Mouse (Mus musculus) lung, adult 2 months (tissue): ENCODE data around the gene Acvr1b. TPM values are rescaled to one million over a fixed set of nuclear protein-coding genes. Genes with fewer than 3 reads are reported as not detected.

Experiments used
- DNase-seq: peaks from one replicate; pipeline ENCODE4 v3.0.0; 2022
- H3K4me1 ChIP-seq: fragments of 200-500 bp; 2 replicates; pipeline ENCODE4 v1.6.1; 2011; ENCODE audit warnings: low read length; ENCODE audit not compliant: control insufficient read depth, insufficient read depth
- H3K4me3 ChIP-seq: fragments of 200-500 bp; replicated peaks from 2 replicates; pipeline ENCODE3; 2011; ENCODE audit warnings: low read depth, mild to moderate bottlenecking, control low read depth, low read length; ENCODE audit errors: extremely low read depth
- CTCF ChIP-seq: fragments of 200-500 bp; IDR thresholded peaks from 2 replicates; pipeline ENCODE4 v1.5.1; 2011; ENCODE audit warnings: mild to moderate bottlenecking, low read length, control low read depth; ENCODE audit not compliant: insufficient read depth
- POLR2A ChIP-seq: fragments of 200-500 bp; IDR thresholded peaks from 2 replicates; pipeline ENCODE4 v1.6.1; 2011; ENCODE audit warnings: low read depth, mild to moderate bottlenecking, control low read depth, low read length, borderline replicate concordance; ENCODE audit errors: extremely low read depth
- WGBS: fragments of 180-500 bp; shearing (Covaris S2); methylation state at CpG from one replicate; pipeline ENCODE4 v1.1.7; 2018; 5-methylcytosine and 5-hydroxymethylcytosine counted together
- polyA plus RNA-seq: library from polyadenylated mRNA; depleted of rRNA; stranded (reverse); fragments of >200 nt; gene quantifications from 2 replicates; pipeline ENCODE4 v1.2.3, GENCODE M21; 2012

The Acvr1b gene
- polyA plus RNA-seq, 1 experiment, result 57.2 TPM

- Histone ChIP-seq H3K4me3 (peak overlapping the region; percentile 2), H3K4me1 (peaks cover 49% of the 10 kb centered on the region)
- TF ChIP-seq CTCF (no peak), POLR2A (no peak)
- DNase-seq, result no peak
- 40% methylated on average over 15 of the region's 15 CpGs for WGBS
These were observed 6.7 kb downstream of the Acvr1b start for GRCm38 (mm10) chr15:101180363-101181105.

DNA sequence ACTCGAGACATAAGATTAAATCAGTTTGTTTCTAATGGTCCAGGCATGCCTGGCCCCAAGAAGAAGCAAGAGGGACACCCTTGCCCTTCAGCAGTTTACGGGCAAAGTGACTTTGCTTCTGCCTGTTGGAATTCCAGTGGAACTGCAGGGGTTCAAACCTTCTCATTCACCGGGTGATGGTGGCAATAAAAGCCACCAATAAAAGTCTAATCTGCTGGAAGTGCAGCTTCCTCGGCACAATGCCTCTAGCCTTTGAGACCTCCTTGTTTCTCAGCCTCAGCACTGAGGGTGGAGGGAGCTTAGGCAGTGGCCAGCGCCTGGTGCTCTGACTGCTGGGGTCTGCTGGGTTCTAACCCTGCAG lies 7.2 kb downstream of the Acvr1b start:
- Histone ChIP-seq H3K4me3 (no peak overlapping the region), H3K4me1 (peaks cover 45% of the 10 kb centered on the region)
- DNase-seq, result no peak
- WGBS, result 44% methylated on average over 5 of the region's 5 CpGs
- TF ChIP-seq CTCF, result no peak
- TF ChIP-seq POLR2A, result no peak

- H3K4me1 ChIP-seq, result peaks cover 42% of the 10 kb centered on the region
These were observed 7.6 kb downstream of the Acvr1b start for GRCm38 (mm10) chr15:101181500-101181899.

DNA sequence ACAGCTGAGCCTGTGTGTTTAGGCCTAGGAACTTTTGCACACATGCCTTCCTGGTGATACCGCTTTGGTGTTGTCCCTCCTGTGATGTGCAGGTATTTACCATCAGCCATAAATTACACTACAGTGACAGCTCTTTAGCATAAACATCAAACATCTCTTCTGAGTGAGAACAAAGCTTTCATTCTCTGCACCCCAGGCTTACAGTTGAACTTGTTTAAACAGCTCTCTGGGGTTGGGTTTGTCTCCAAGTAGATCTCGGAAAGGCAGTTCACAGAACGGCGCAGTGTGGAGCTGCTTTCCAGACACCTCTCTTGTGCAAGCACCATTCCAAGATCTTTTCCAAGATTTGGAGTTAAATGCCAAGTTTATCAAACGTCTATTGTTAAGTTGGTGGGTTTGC lies 8.8 kb downstream of the Acvr1b start:
- TF ChIP-seq POLR2A, result no peak
- no peak for TF ChIP-seq CTCF
- H3K4me3 ChIP-seq, result no peak overlapping the region
- WGBS, result 25% methylated on average over 5 of the region's 5 CpGs
- DNase-seq, result no peak
- peaks cover 36% of the 10 kb centered on the region for H3K4me1 ChIP-seq

More at GRCm38 (mm10) chr15:101181500-101181899, 7.6 kb downstream of the Acvr1b start:
- TF ChIP-seq CTCF, result no peak
- no peak for TF ChIP-seq POLR2A
- 35% methylated on average over 4 of the region's 4 CpGs for WGBS
- no peak overlapping the region for H3K4me3 ChIP-seq
- no peak for DNase-seq

DNA sequence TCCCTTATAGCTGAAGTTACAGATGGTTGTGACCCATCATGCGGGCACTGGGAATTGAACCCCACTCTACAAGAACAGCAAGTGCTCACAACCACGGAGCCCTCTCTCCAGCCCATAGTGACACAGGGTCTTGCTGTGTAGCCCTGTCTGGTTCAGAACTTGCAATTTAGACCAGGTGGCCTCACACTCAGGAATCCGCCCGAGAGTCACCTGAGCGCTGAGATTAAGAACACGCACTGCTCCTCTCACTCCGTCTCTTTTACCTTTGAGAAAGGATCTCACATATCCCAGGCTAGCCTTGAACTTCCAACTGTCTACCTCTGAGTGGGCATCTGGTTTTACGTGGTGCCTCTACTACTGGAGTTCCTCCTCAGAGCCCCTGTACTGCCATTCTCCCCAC lies 10.4 kb downstream of the Acvr1b start:
- peaks cover 30% of the 10 kb centered on the region for H3K4me1 ChIP-seq
- TF ChIP-seq CTCF, result no peak
- no peak for TF ChIP-seq POLR2A
- H3K4me3 ChIP-seq, result no peak overlapping the region
- 92% methylated on average over 8 of the region's 8 CpGs for WGBS
- DNase-seq, result no peak

DNA sequence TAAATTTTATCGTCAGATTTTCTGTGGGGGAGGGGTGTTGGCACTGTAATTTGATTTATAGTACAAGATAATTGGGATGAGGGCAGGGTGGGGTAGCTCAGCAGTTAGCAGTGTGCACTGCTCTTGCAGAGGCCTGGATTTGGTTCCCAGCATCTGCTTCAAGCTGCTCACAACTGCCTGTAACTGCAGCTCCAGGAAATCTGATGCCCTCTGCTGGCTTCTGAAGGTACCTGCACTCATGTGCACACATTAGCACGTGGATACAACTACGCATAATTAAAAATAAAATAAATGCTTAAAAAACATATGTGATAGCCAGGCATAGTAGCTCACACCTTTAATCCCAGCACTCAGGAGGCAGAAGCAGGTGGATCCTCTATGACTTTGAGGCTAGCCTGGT lies 11.7 kb downstream of the Acvr1b start:
- DNase-seq, result no peak
- H3K4me1 ChIP-seq, result peaks cover 31% of the 10 kb centered on the region
- H3K4me3 ChIP-seq, result no peak overlapping the region
- TF ChIP-seq POLR2A (no peak), CTCF (no peak)
- WGBS, result 97% methylated on average over 3 of the region's 3 CpGs

GRCm38 (mm10) chr15:101187907-101188306 lies 14.0 kb downstream of the Acvr1b start:
- no peak overlapping the region for H3K4me3 ChIP-seq
- 61% methylated on average over 5 of the region's 5 CpGs for WGBS
- no peak for DNase-seq
- no peak for TF ChIP-seq CTCF
- no peak for TF ChIP-seq POLR2A
- H3K4me1 ChIP-seq, result peaks cover 28% of the 10 kb centered on the region

DNA sequence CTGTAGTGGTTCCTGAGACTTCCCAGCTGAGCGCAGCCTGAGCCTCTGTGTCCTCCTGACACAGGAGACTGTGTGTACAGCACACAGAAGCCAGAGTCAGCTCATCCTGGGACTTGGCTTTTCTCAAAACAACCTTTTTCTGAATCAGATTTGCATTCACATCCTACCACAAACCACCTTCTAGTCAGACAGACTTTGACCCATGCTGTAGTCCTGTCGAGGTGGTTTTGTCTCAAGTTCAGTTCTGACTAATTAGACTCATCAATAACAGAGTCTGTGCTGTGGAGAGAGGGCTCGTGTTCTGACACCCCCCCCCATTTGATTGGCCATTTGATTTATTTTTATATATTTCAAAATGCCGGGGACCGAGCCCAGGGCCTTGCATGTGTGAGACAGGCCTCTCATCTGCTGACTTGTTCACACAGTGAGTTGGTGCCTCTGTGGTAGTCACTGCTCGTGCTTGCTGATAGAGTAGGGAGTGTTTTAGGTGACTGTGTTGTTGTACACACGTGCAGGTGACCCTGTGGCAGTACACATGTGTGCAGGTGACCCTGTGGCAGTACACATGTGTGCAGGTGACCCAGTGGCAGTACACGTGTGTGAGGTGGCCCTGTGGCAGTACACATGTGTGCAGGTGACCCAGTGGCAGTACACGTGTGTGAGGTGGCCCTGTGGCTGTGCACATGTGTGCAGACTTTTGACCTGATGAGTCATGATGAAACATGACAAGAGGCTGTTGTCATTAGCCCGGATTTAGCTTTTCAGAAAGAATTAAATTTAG lies 16.3 kb downstream of the Acvr1b start:
- DNase-seq, result no peak
- H3K4me3 ChIP-seq, result no peak overlapping the region
- WGBS, result 61% methylated on average over 10 of the region's 10 CpGs
- TF ChIP-seq POLR2A (no peak), CTCF (no peak)
- H3K4me1 ChIP-seq, result peaks cover 24% of the 10 kb centered on the region

DNA sequence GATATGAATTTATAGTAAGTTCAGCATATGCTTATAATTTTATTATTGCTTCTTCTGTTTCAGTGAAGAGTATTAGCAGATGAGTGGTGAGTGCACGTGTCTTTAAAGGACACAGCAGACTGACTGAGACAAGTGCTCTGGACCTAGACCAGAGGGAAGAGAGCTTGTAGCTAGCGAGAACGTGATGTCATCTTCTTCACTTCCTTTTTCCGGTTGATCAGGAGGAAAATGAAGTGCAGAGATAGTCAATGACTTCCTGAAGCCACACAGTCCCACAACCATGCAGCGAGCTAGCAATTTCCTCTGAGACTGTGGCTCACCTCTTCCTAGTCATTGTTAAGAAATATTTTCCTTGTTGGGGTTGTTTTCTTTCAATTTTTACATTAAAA lies 16.9 kb downstream of the Acvr1b start:
- no peak overlapping the region for H3K4me3 ChIP-seq
- 27% methylated on average over 5 of the region's 5 CpGs for WGBS
- DNase-seq, result no peak
- no peak for TF ChIP-seq CTCF
- no peak for TF ChIP-seq POLR2A
- peaks cover 24% of the 10 kb centered on the region for H3K4me1 ChIP-seq
